Mouse (Mus musculus): ENCODE data around the gene Wdr35. TPM values are rescaled to one million over a fixed set of nuclear protein-coding genes. Genes with fewer than 3 reads are reported as not detected.

Wdr35 gene
- polyA plus RNA-seq, 1 experiment from 2014 or later: 25.4 TPM

GRCm38 (mm10) chr12:9033140-9033539 is 59.4 kb downstream of the Wdr35 start:
- Histone ChIP-seq H3K9me3 (replicated peaks; ENCODE audit: control insufficient read depth, low read length, poor library complexity, severe bottlenecking) (no peaks in the 10 kb centered on the region), H3K4me2 (ENCODE audit: low read length) (no peak overlapping the region), H3K27ac (ENCODE audit: low read length) (no peak overlapping the region), H3K36me3 (ENCODE audit: control insufficient read depth, insufficient read depth, low read length) (peaks cover under 1% of the 10 kb centered on the region; the same call in 1 of the 2 replicates), H3K27me3 (ENCODE audit: control insufficient read depth, insufficient read depth, low read depth, low read length) (no peaks in the 10 kb centered on the region), H3K4me1 (ENCODE audit: control insufficient read depth, insufficient read depth, low read length) (peaks cover 6% of the 10 kb centered on the region; the same call in 1 of the 2 replicates), H3K4me3 (ENCODE audit: low read depth, low read length) (no peak overlapping the region), H3K9ac (ENCODE audit: low read depth, low read length) (no peak overlapping the region)
- ATAC-seq: no peak

GRCm38 (mm10) chr12:9036409-9036808 is 62.7 kb downstream of the Wdr35 start:
- no peak overlapping the region for H3K9ac ChIP-seq (ENCODE audit: low read depth, low read length)
- H3K27me3 ChIP-seq (ENCODE audit: control insufficient read depth, insufficient read depth, low read depth, low read length): no peaks in the 10 kb centered on the region
- H3K9me3 ChIP-seq (replicated peaks; ENCODE audit: control insufficient read depth, low read length, poor library complexity, severe bottlenecking): no peaks in the 10 kb centered on the region
- H3K4me2 ChIP-seq (ENCODE audit: low read length): no peak overlapping the region
- H3K4me1 ChIP-seq (ENCODE audit: control insufficient read depth, insufficient read depth, low read length): no peaks in the 10 kb centered on the region
- no peak overlapping the region for H3K4me3 ChIP-seq (ENCODE audit: low read depth, low read length)
- WGBS: 76% methylated on average over 9 of the region's 9 CpGs
- H3K36me3 ChIP-seq (ENCODE audit: control insufficient read depth, insufficient read depth, low read length): no peaks in the 10 kb centered on the region
- no peak overlapping the region for H3K27ac ChIP-seq (ENCODE audit: low read length)
- ATAC-seq: peak; percentile 43; the same call in 1 of the 2 replicates

- ATAC-seq: no peak
- H3K36me3 ChIP-seq (ENCODE audit: control insufficient read depth, insufficient read depth, low read length): no peaks in the 10 kb centered on the region
- no peak overlapping the region for H3K4me2 ChIP-seq (ENCODE audit: low read length)
- H3K27me3 ChIP-seq (ENCODE audit: control insufficient read depth, insufficient read depth, low read depth, low read length): no peaks in the 10 kb centered on the region
- H3K4me3 ChIP-seq (ENCODE audit: low read depth, low read length): no peak overlapping the region
- no peak overlapping the region for H3K27ac ChIP-seq (ENCODE audit: low read length)
- H3K9me3 ChIP-seq (replicated peaks; ENCODE audit: control insufficient read depth, low read length, poor library complexity, severe bottlenecking): peaks cover 3% of the 10 kb centered on the region; the same call in 1 of the 2 replicates
- H3K4me1 ChIP-seq (ENCODE audit: control insufficient read depth, insufficient read depth, low read length): no peaks in the 10 kb centered on the region
- 89% methylated on average over 5 of the region's 5 CpGs for WGBS
- H3K9ac ChIP-seq (ENCODE audit: low read depth, low read length): no peak overlapping the region
Observed at GRCm38 (mm10) chr12:9040177-9040576, 66.5 kb downstream of the Wdr35 start.

GRCm38 (mm10) chr12:9040686-9041085 is 67.0 kb downstream of the Wdr35 start:
- 73% methylated on average over 7 of the region's 7 CpGs for WGBS
- Histone ChIP-seq H3K9ac (ENCODE audit: low read depth, low read length) (no peak overlapping the region), H3K4me3 (ENCODE audit: low read depth, low read length) (no peak overlapping the region), H3K4me1 (ENCODE audit: control insufficient read depth, insufficient read depth, low read length) (no peaks in the 10 kb centered on the region), H3K27me3 (ENCODE audit: control insufficient read depth, insufficient read depth, low read depth, low read length) (no peaks in the 10 kb centered on the region), H3K27ac (ENCODE audit: low read length) (no peak overlapping the region), H3K9me3 (replicated peaks; ENCODE audit: control insufficient read depth, low read length, poor library complexity, severe bottlenecking) (peaks cover 3% of the 10 kb centered on the region; the same call in 1 of the 2 replicates), H3K4me2 (ENCODE audit: low read length) (no peak overlapping the region), H3K36me3 (ENCODE audit: control insufficient read depth, insufficient read depth, low read length) (no peaks in the 10 kb centered on the region)
- no peak for ATAC-seq

GRCm38 (mm10) chr12:9042316-9042715 is 68.6 kb downstream of the Wdr35 start:
- Histone ChIP-seq H3K27ac (ENCODE audit: low read length) (no peak overlapping the region), H3K9ac (ENCODE audit: low read depth, low read length) (no peak overlapping the region), H3K4me2 (ENCODE audit: low read length) (no peak overlapping the region), H3K27me3 (ENCODE audit: control insufficient read depth, insufficient read depth, low read depth, low read length) (no peaks in the 10 kb centered on the region), H3K4me3 (ENCODE audit: low read depth, low read length) (no peak overlapping the region), H3K9me3 (replicated peaks; ENCODE audit: control insufficient read depth, low read length, poor library complexity, severe bottlenecking) (peaks cover 3% of the 10 kb centered on the region; the same call in 1 of the 2 replicates), H3K36me3 (ENCODE audit: control insufficient read depth, insufficient read depth, low read length) (no peaks in the 10 kb centered on the region), H3K4me1 (ENCODE audit: control insufficient read depth, insufficient read depth, low read length) (no peaks in the 10 kb centered on the region)
- no peak for ATAC-seq
- WGBS: 74% methylated on average over 5 of the region's 5 CpGs

GRCm38 (mm10) chr12:9042759-9043158 is 69.1 kb downstream of the Wdr35 start:
- Histone ChIP-seq H3K4me1 (ENCODE audit: control insufficient read depth, insufficient read depth, low read length) (no peaks in the 10 kb centered on the region), H3K27ac (ENCODE audit: low read length) (no peak overlapping the region), H3K27me3 (ENCODE audit: control insufficient read depth, insufficient read depth, low read depth, low read length) (no peaks in the 10 kb centered on the region), H3K36me3 (ENCODE audit: control insufficient read depth, insufficient read depth, low read length) (no peaks in the 10 kb centered on the region), H3K9ac (ENCODE audit: low read depth, low read length) (no peak overlapping the region), H3K9me3 (replicated peaks; ENCODE audit: control insufficient read depth, low read length, poor library complexity, severe bottlenecking) (peaks cover 3% of the 10 kb centered on the region; the same call in 1 of the 2 replicates), H3K4me3 (ENCODE audit: low read depth, low read length) (no peak overlapping the region), H3K4me2 (ENCODE audit: low read length) (no peak overlapping the region)
- ATAC-seq: no peak
- WGBS: 90% methylated on average over 3 of the region's 3 CpGs

- Histone ChIP-seq H3K4me3 (ENCODE audit: low read depth, low read length) (no peak overlapping the region), H3K4me2 (ENCODE audit: low read length) (no peak overlapping the region), H3K36me3 (ENCODE audit: control insufficient read depth, insufficient read depth, low read length) (no peaks in the 10 kb centered on the region), H3K9me3 (replicated peaks; ENCODE audit: control insufficient read depth, low read length, poor library complexity, severe bottlenecking) (peaks cover 3% of the 10 kb centered on the region; the same call in 1 of the 2 replicates), H3K9ac (ENCODE audit: low read depth, low read length) (no peak overlapping the region), H3K27ac (ENCODE audit: low read length) (no peak overlapping the region), H3K4me1 (ENCODE audit: control insufficient read depth, insufficient read depth, low read length) (no peaks in the 10 kb centered on the region), H3K27me3 (ENCODE audit: control insufficient read depth, insufficient read depth, low read depth, low read length) (no peaks in the 10 kb centered on the region)
- 95% methylated on average over 7 of the region's 7 CpGs for WGBS
- ATAC-seq: no peak
Observed at GRCm38 (mm10) chr12:9044666-9045065, 71.0 kb downstream of the Wdr35 start.

- H3K4me1 ChIP-seq (ENCODE audit: control insufficient read depth, insufficient read depth, low read length): no peaks in the 10 kb centered on the region
- ATAC-seq: no peak
- H3K27me3 ChIP-seq (ENCODE audit: control insufficient read depth, insufficient read depth, low read depth, low read length): no peaks in the 10 kb centered on the region
- no peak overlapping the region for H3K27ac ChIP-seq (ENCODE audit: low read length)
- no peaks in the 10 kb centered on the region for H3K36me3 ChIP-seq (ENCODE audit: control insufficient read depth, insufficient read depth, low read length)
- H3K9me3 ChIP-seq (replicated peaks; ENCODE audit: control insufficient read depth, low read length, poor library complexity, severe bottlenecking): peaks cover 3% of the 10 kb centered on the region; the same call in 1 of the 2 replicates
- WGBS: 89% methylated on average over 4 of the region's 4 CpGs
- H3K4me3 ChIP-seq (ENCODE audit: low read depth, low read length): no peak overlapping the region
- H3K9ac ChIP-seq (ENCODE audit: low read depth, low read length): no peak overlapping the region
- H3K4me2 ChIP-seq (ENCODE audit: low read length): no peak overlapping the region
Observed at GRCm38 (mm10) chr12:9046674-9047073, 73.0 kb downstream of the Wdr35 start.

GRCm38 (mm10) chr12:9048090-9048489 is 74.4 kb downstream of the Wdr35 start:
- Histone ChIP-seq H3K4me1 (ENCODE audit: control insufficient read depth, insufficient read depth, low read length) (no peaks in the 10 kb centered on the region), H3K4me3 (ENCODE audit: low read depth, low read length) (no peak overlapping the region), H3K9ac (ENCODE audit: low read depth, low read length) (no peak overlapping the region), H3K9me3 (replicated peaks; ENCODE audit: control insufficient read depth, low read length, poor library complexity, severe bottlenecking) (peaks cover 3% of the 10 kb centered on the region; the same call in 1 of the 2 replicates), H3K4me2 (ENCODE audit: low read length) (no peak overlapping the region), H3K36me3 (ENCODE audit: control insufficient read depth, insufficient read depth, low read length) (no peaks in the 10 kb centered on the region), H3K27ac (ENCODE audit: low read length) (no peak overlapping the region), H3K27me3 (ENCODE audit: control insufficient read depth, insufficient read depth, low read depth, low read length) (no peaks in the 10 kb centered on the region)
- 80% methylated on average over 8 of the region's 8 CpGs for WGBS
- ATAC-seq: no peak
